Mouse (Mus musculus): ENCODE measurements at regions not wholly inside any gene's neighbourhood (a gene's known extent, or its start where the extent isn't known, plus 50 kb on each side); places are given as distances from the start of the nearest gene placed in this dataset.

- intact Hi-C loops (cut with DNase I; ENCODE audit: low total_unique reads): no loop called here
- no peak for DNase-seq
These were observed 53.1 kb upstream of the Galnt7 start for GRCm38 (mm10) chr8:57705957-57706356.

DNA sequence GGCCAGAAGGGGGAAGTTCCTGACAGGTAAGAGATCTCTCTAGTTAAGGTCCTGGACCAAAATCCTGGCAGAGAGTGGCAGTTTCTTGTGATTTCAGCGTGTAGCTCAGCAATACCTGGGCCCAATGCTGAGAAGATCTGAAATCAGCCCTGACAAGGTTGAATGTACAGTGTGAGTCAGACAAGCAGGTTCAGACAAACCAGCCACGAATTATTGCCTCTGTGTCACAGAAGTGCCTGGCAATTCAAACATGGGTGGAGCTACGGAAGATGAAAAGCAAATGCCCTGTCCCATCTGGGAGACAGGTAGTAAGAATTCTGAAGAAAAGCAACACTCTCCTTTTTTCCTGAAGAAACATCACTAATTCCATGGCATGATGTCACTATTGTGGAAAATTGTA is 51.3 kb upstream of the Galnt7 start:
- DNase-seq: no peak
- intact Hi-C loops (cut with DNase I; ENCODE audit: low total_unique reads): no loop called here

- DNase-seq: peak; percentile 17
- intact Hi-C loops (cut with DNase I; ENCODE audit: low total_unique reads): no loop called here
These were observed 49.7 kb upstream of the Galnt7 start for GRCm38 (mm10) chr8:57702407-57703113.
